Mouse (Mus musculus): ENCODE measurements around the gene Clcnkb. TPM values are rescaled to one million over a fixed set of nuclear protein-coding genes. Genes with fewer than 3 reads are reported as not detected.
A peak's percentile ranks its signal among the peaks of the same experiment; 100 is the strongest.

Gene Clcnkb
- total RNA-seq, 2 experiments from 2014 or later, result 0.38 to 1.0 TPM

- intact Hi-C loops (cut with DNase I), result no loop called here
- DNase-seq, result no peak
These were observed 7.2 kb downstream of the Clcnkb start for GRCm38 (mm10) chr4:141408577-141408976.

- DNase-seq, result peak; percentile 61 to 63
- intact Hi-C loops (cut with DNase I), result no loop called here
These were observed 9.1 kb downstream of the Clcnkb start for GRCm38 (mm10) chr4:141406516-141407299.

DNA sequence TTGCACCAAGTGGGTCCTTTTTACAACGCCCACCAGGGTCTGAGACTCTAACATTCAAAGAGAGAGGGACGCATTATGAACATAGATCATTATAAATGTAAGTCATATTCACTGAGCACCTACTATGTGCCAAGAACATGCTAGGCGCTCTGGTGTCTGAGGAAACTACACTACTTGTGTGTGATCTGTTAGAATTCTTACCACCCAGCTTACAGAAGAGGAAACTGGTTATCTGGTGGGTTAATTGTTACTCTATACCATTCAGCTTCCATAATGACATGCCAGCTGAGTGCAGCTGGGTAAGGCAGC lies 10.5 kb downstream of the Clcnkb start:
- no peak for DNase-seq
- intact Hi-C loops (cut with DNase I), result no loop called here

- intact Hi-C loops (cut with DNase I), result loop anchor here (1.0 to 5.0 kb wide), 2 partner anchors 171 to 453 kb away; no protein-coding TSS in a partner anchor
- DNase-seq, result peak; percentile 89 to 92
These were observed 11.1 kb downstream of the Clcnkb start for GRCm38 (mm10) chr4:141404518-141405313.

DNA sequence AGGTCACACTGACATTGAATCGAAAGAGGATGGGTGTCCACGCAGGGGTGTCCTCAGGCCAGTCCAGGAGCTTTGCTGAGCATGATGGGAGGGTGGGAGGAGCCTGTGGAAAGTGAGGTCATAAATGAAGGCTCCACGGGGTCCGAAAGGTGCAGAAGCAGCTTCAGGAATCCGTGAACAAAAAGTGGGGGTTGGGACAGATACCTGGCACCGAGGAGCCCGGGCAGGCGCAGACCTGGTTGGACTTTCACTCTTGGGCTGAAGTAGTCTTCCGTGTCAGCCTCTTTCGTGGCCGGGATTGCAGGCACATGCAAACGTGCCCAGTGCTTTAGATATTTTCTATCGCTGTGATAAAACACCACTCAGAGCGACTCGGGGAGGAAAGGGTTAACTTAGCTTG lies 15.6 kb downstream of the Clcnkb start:
- no peak for DNase-seq

GRCm38 (mm10) chr4:141398545-141398944 lies 17.3 kb downstream of the Clcnkb start, which contains the start of gene Clcnka:
TSS of gene Clcnka (minus strand) at chr4:141398724.
- DNase-seq, result no peak
- intact Hi-C loops (cut with DNase I), result no loop called here

More for the DNA sequence above, 15.6 kb downstream of the Clcnkb start:
- intact Hi-C loops (cut with DNase I), result loop anchor here (5.0 kb wide), 1 partner anchor 457 kb away; no protein-coding TSS in a partner anchor

- no peak for DNase-seq
- intact Hi-C loops (cut with DNase I), result no loop called here
These were observed 18.0 kb downstream of the Clcnkb start for GRCm38 (mm10) chr4:141397861-141398260.

- intact Hi-C loops (cut with DNase I), result no loop called here
- DNase-seq, result no peak
These were observed 21.1 kb downstream of the Clcnkb start for GRCm38 (mm10) chr4:141394751-141395150.

GRCm38 (mm10) chr4:141391293-141391692 lies 24.5 kb downstream of the Clcnkb start:
- intact Hi-C loops (cut with DNase I), result no loop called here
- no peak for DNase-seq

DNA sequence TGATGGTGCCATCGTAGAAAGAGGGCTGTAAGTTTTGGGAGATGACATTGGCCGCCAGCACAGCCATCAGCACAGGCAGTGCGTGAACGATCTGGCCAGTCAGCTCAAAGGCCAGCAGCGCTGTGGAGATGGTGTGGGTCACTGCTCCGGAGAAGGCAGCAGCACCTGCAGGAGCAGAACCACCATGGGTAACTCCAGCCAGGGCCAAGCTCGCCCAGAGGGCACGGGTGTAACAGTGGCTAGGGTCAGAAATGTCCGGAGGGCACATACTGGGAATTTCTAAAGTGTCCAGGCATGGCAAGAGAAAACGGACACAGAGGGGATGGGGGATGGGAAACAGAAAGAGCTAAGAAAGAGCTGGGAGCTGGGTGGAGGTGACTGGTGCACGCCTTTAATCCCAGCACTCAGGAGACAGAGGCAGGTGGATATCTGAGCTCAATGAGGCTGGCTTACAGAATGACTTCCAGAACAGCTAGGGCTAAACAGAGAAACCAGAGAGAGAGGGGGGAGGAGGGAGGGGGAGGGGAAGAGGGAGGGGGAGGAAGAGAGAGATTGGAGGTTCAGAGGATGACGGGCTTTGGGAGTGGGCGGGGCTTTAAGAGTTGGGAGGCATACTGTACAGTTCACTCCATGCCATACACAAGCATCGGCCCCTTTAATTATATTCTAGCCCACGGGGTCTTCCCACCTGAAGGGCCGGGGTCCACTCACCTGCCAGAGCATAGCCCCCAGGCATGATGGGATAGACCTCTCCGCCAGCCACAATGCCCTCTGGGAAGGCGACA lies 26.3 kb downstream of the Clcnkb start:
- DNase-seq, result no peak
- intact Hi-C loops (cut with DNase I), result loop anchor here (10.0 kb wide), 1 partner anchor 565 kb away; no protein-coding TSS in a partner anchor

DNA sequence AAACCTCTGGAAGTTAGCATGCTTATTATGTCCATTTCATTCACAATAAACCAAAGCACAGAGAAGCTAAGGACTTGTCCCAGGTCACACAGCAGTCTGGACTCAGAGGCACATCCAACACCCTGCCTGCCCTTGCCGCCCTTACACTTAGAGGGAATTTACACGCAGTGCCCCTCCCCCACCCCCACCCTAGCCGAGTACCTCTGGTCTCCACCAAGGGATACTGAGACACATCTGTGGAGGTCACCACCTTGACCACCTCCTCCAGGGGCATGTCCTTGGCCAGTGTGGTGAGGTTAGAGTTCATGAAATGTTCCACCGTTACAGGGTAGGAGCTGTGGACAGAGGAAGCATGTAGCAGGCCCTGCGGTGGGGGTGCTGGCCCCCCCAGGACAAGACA lies 27.9 kb downstream of the Clcnkb start:
- intact Hi-C loops (cut with DNase I), result loop anchor here (2.0 to 10.0 kb wide), 2 partner anchors 189 to 567 kb away; no protein-coding TSS in a partner anchor
- no peak for DNase-seq

GRCm38 (mm10) chr4:141387093-141387784 lies 28.6 kb downstream of the Clcnkb start:
- intact Hi-C loops (cut with DNase I), result loop anchor here (2.0 to 10.0 kb wide), 2 partner anchors 190 to 568 kb away; no protein-coding TSS in a partner anchor
- DNase-seq, result peak; percentile 74 to 86

- intact Hi-C loops (cut with DNase I), result loop anchor here (2.0 to 10.0 kb wide), 2 partner anchors 191 to 569 kb away; no protein-coding TSS in a partner anchor
- no peak for DNase-seq
These were observed 29.7 kb downstream of the Clcnkb start for GRCm38 (mm10) chr4:141386150-141386549.

DNA sequence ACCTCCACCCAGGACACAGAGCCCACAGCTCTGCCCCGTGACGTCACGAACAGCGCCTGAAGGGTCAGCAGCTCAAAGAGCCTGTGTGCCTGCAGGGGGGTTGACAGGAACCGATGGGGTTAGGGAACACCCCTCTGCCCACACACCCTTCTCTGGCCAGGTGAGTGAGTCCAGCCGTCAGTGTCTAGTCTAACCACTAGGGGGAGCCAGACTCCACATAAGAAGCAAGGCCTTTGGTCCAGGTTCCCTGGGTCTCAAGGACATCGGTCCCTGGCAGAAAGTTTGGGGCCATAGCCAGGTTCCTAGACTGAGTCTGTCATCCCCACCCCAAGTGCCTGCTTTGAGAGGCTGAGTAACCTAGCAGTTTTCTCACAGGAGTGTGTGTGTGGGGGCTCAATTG lies 30.5 kb downstream of the Clcnkb start:
- DNase-seq, result peak; percentile 44 to 57
- intact Hi-C loops (cut with DNase I), result loop anchor here (10.0 kb wide), 1 partner anchor 570 kb away; no protein-coding TSS in a partner anchor

GRCm38 (mm10) chr4:141382406-141382805 lies 33.4 kb downstream of the Clcnkb start:
- intact Hi-C loops (cut with DNase I), result loop anchor here (10.0 kb wide), 1 partner anchor 572 kb away; no protein-coding TSS in a partner anchor
- DNase-seq, result no peak

GRCm38 (mm10) chr4:141379674-141380073 lies 36.1 kb downstream of the Clcnkb start:
- no peak for DNase-seq
- intact Hi-C loops (cut with DNase I), result loop anchor here (10.0 kb wide), 1 partner anchor 575 kb away; no protein-coding TSS in a partner anchor

DNA sequence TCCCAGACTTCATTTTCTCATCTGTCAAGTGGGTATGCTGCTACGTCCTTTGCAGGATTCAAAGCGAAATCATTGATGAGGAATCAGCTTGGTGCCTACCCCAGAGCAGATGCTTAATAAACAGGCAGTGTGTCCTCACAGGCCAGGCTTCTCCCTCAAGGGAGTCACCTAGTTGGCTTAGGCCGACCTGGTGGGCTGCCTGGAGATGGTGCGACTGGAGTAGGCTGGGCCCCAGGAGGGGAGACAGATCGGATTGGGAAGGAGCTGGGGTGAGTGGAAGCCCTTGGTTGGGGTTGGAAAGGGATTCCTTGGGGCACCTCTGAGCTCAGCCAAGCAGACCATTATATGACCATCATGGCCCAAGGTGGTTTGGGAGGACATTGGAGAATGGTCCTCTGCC lies 43.4 kb downstream of the Clcnkb start:
- intact Hi-C loops (cut with DNase I), result no loop called here
- DNase-seq, result no peak

GRCm38 (mm10) chr4:141367997-141368791 lies 47.6 kb downstream of the Clcnkb start, which contains the start of gene Fam131c:
TSS of gene Fam131c (plus strand) at chr4:141368220.
- peak in 1 of 2 experiments; percentile 20 for DNase-seq
- intact Hi-C loops (cut with DNase I), result no loop called here

DNA sequence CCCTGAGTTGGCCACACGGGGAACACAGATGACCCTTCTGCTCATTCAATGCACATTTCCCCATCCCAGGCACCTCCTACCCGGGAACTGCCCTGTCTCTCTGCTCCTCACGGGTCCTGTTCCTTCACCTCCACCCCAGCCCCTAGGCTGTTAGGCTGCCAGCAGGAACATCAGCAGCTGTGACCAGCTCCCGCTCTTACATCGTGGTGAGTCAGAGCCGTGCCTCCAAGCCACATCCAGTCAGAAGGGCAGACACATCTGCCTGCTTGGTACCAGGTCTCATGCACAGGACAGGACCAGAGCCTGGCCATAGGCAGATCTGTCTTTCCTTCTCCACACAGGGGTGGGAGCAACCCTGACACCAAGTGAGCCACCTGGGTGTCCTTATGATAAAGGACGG lies 49.9 kb downstream of the Clcnkb start:
- intact Hi-C loops (cut with DNase I), result no loop called here
- no peak for DNase-seq

All from heart, postnatal 36 days (tissue).